Mouse (Mus musculus): ENCODE results near the gene Gtf3c6. TPM values are rescaled to one million over a fixed set of nuclear protein-coding genes. Genes with fewer than 3 reads are reported as not detected.
A peak's percentile ranks its signal among the peaks of the same experiment; 100 is the strongest.

Gene Gtf3c6
- polyA plus RNA-seq, 1 experiment from 2014 or later = 80.3 TPM

GRCm38 (mm10) chr10:40283636-40284035, 25.7 kb upstream of the Gtf3c6 start:
- Histone ChIP-seq H3K27me3 (no peaks in the 10 kb centered on the region), H3K36me3 (peaks cover 16% of the 10 kb centered on the region), H3K4me1 (no peaks in the 10 kb centered on the region), H3K27ac (replicated peaks) (no peak overlapping the region), H3K9me3 (replicated peaks) (no peaks in the 10 kb centered on the region), H3K4me2 (replicated peaks) (no peak overlapping the region), H3K4me3 (replicated peaks) (no peak overlapping the region), H3K9ac (no peak overlapping the region)
- WGBS = 93% methylated on average over 9 of the region's 9 CpGs
- no peak for ATAC-seq (ENCODE audit: insufficient number of reproducible peaks, low FRiP score, low TSS enrichment, low read depth)

GRCm38 (mm10) chr10:40281565-40281964, 23.7 kb upstream of the Gtf3c6 start:
- no peak overlapping the region for H3K4me3 ChIP-seq (replicated peaks)
- H3K4me2 ChIP-seq (replicated peaks) = no peak overlapping the region
- no peak for ATAC-seq (ENCODE audit: insufficient number of reproducible peaks, low FRiP score, low TSS enrichment, low read depth)
- H3K27ac ChIP-seq (replicated peaks) = no peak overlapping the region
- whole genome bisulfite sequencing = 91% methylated on average over 2 of the region's 2 CpGs
- H3K9me3 ChIP-seq (replicated peaks) = no peaks in the 10 kb centered on the region
- H3K36me3 ChIP-seq = peaks cover 11% of the 10 kb centered on the region; the same call in 1 of the 2 replicates
- no peak overlapping the region for H3K9ac ChIP-seq
- H3K4me1 ChIP-seq = no peaks in the 10 kb centered on the region
- no peaks in the 10 kb centered on the region for H3K27me3 ChIP-seq

GRCm38 (mm10) chr10:40278317-40278716, 20.4 kb upstream of the Gtf3c6 start:
- no peak overlapping the region for H3K4me3 ChIP-seq (replicated peaks)
- H3K27me3 ChIP-seq = no peaks in the 10 kb centered on the region
- H3K4me2 ChIP-seq (replicated peaks) = no peak overlapping the region
- no peaks in the 10 kb centered on the region for H3K9me3 ChIP-seq (replicated peaks)
- no peak overlapping the region for H3K9ac ChIP-seq
- 0 out of 2 replicates have a peak, but pooled peaks cover under 1% of the 10 kb centered on the region for H3K36me3 ChIP-seq
- no peak overlapping the region for H3K27ac ChIP-seq (replicated peaks)
- no peaks in the 10 kb centered on the region for H3K4me1 ChIP-seq
- no peak for ATAC-seq (ENCODE audit: insufficient number of reproducible peaks, low FRiP score, low TSS enrichment, low read depth)
- 31% methylated on average over 5 of the region's 5 CpGs for WGBS

- Histone ChIP-seq H3K27me3 (no peaks in the 10 kb centered on the region), H3K9me3 (replicated peaks) (no peaks in the 10 kb centered on the region), H3K4me2 (replicated peaks) (no peak overlapping the region), H3K36me3 (no peaks in the 10 kb centered on the region), H3K4me1 (no peaks in the 10 kb centered on the region), H3K4me3 (replicated peaks) (no peak overlapping the region), H3K27ac (replicated peaks) (no peak overlapping the region), H3K9ac (no peak overlapping the region)
- ATAC-seq (ENCODE audit: insufficient number of reproducible peaks, low FRiP score, low TSS enrichment, low read depth) = no peak
- 40% methylated on average over 7 of the region's 7 CpGs for WGBS
Measured at GRCm38 (mm10) chr10:40275991-40276390, 18.1 kb upstream of the Gtf3c6 start.

GRCm38 (mm10) chr10:40273938-40274337, 16.0 kb upstream of the Gtf3c6 start:
- Histone ChIP-seq H3K9ac (no peak overlapping the region), H3K27me3 (no peaks in the 10 kb centered on the region), H3K9me3 (replicated peaks) (no peaks in the 10 kb centered on the region), H3K4me1 (no peaks in the 10 kb centered on the region), H3K27ac (replicated peaks) (no peak overlapping the region), H3K36me3 (no peaks in the 10 kb centered on the region), H3K4me2 (replicated peaks) (no peak overlapping the region), H3K4me3 (replicated peaks) (no peak overlapping the region)
- WGBS = 73% methylated on average over 5 of the region's 5 CpGs
- ATAC-seq (ENCODE audit: insufficient number of reproducible peaks, low FRiP score, low TSS enrichment, low read depth) = no peak

GRCm38 (mm10) chr10:40271216-40271615, 13.3 kb upstream of the Gtf3c6 start:
- Histone ChIP-seq H3K9me3 (replicated peaks) (no peaks in the 10 kb centered on the region), H3K36me3 (no peaks in the 10 kb centered on the region), H3K9ac (no peak overlapping the region), H3K27me3 (no peaks in the 10 kb centered on the region), H3K4me2 (replicated peaks) (no peak overlapping the region), H3K4me1 (no peaks in the 10 kb centered on the region), H3K27ac (replicated peaks) (no peak overlapping the region), H3K4me3 (replicated peaks) (no peak overlapping the region)
- WGBS = 84% methylated on average over 3 of the region's 3 CpGs
- no peak for ATAC-seq (ENCODE audit: insufficient number of reproducible peaks, low FRiP score, low TSS enrichment, low read depth)

- Histone ChIP-seq H3K4me2 (replicated peaks) (no peak overlapping the region), H3K9me3 (replicated peaks) (no peaks in the 10 kb centered on the region), H3K27me3 (no peaks in the 10 kb centered on the region), H3K27ac (replicated peaks) (no peak overlapping the region), H3K36me3 (no peaks in the 10 kb centered on the region), H3K4me3 (replicated peaks) (no peak overlapping the region), H3K9ac (no peak overlapping the region), H3K4me1 (no peaks in the 10 kb centered on the region)
- whole genome bisulfite sequencing = 80% methylated on average over 3 of the region's 3 CpGs
- ATAC-seq (ENCODE audit: insufficient number of reproducible peaks, low FRiP score, low TSS enrichment, low read depth) = no peak
Measured at GRCm38 (mm10) chr10:40264920-40265319, 7.0 kb upstream of the Gtf3c6 start.

- Histone ChIP-seq H3K4me1 (peaks cover under 1% of the 10 kb centered on the region; the same call in 1 of the 2 replicates), H3K36me3 (no peaks in the 10 kb centered on the region), H3K27me3 (no peaks in the 10 kb centered on the region), H3K4me3 (replicated peaks) (no peak overlapping the region), H3K27ac (replicated peaks) (no peak overlapping the region), H3K4me2 (replicated peaks) (no peak overlapping the region), H3K9ac (no peak overlapping the region), H3K9me3 (replicated peaks) (no peaks in the 10 kb centered on the region)
- 78% methylated on average over 4 of the region's 4 CpGs for WGBS
- no peak for ATAC-seq (ENCODE audit: insufficient number of reproducible peaks, low FRiP score, low TSS enrichment, low read depth)
Measured at GRCm38 (mm10) chr10:40263691-40264090, 5.8 kb upstream of the Gtf3c6 start.

GRCm38 (mm10) chr10:40262200-40262599, 4.3 kb upstream of the Gtf3c6 start:
- Histone ChIP-seq H3K4me3 (replicated peaks) (no peak overlapping the region), H3K27me3 (no peaks in the 10 kb centered on the region), H3K4me1 (peaks cover 3% of the 10 kb centered on the region; the same call in 1 of the 2 replicates), H3K9ac (no peak overlapping the region), H3K9me3 (replicated peaks) (no peaks in the 10 kb centered on the region), H3K4me2 (replicated peaks) (no peak overlapping the region), H3K36me3 (no peaks in the 10 kb centered on the region), H3K27ac (replicated peaks) (no peak overlapping the region)
- whole genome bisulfite sequencing = 78% methylated on average over 6 of the region's 6 CpGs
- ATAC-seq (ENCODE audit: insufficient number of reproducible peaks, low FRiP score, low TSS enrichment, low read depth) = no peak

GRCm38 (mm10) chr10:40260305-40260704, 2.4 kb upstream of the Gtf3c6 start:
- Histone ChIP-seq H3K36me3 (peaks cover 2% of the 10 kb centered on the region; the same call in 1 of the 2 replicates), H3K9ac (no peak overlapping the region), H3K4me3 (replicated peaks) (no peak overlapping the region), H3K27ac (replicated peaks) (no peak overlapping the region), H3K4me2 (replicated peaks) (no peak overlapping the region), H3K9me3 (replicated peaks) (no peaks in the 10 kb centered on the region), H3K4me1 (peaks cover 10% of the 10 kb centered on the region), H3K27me3 (no peaks in the 10 kb centered on the region)
- ATAC-seq (ENCODE audit: insufficient number of reproducible peaks, low FRiP score, low TSS enrichment, low read depth) = no peak
- WGBS = 56% methylated on average over 5 of the region's 5 CpGs

- no peak overlapping the region for H3K4me2 ChIP-seq (replicated peaks)
- no peaks in the 10 kb centered on the region for H3K27me3 ChIP-seq
- peaks cover 10% of the 10 kb centered on the region for H3K4me1 ChIP-seq
- 15% methylated on average over 8 of the region's 8 CpGs for WGBS
- H3K9ac ChIP-seq = no peak overlapping the region
- ATAC-seq (ENCODE audit: insufficient number of reproducible peaks, low FRiP score, low TSS enrichment, low read depth) = no peak
- peaks cover 6% of the 10 kb centered on the region; the same call in 1 of the 2 replicates for H3K36me3 ChIP-seq
- H3K27ac ChIP-seq (replicated peaks) = no peak overlapping the region
- H3K4me3 ChIP-seq (replicated peaks) = no peak overlapping the region
- H3K9me3 ChIP-seq (replicated peaks) = no peaks in the 10 kb centered on the region
Measured at GRCm38 (mm10) chr10:40259542-40259941, 1.6 kb upstream of the Gtf3c6 start.

GRCm38 (mm10) chr10:40258976-40259375, 1.1 kb upstream of the Gtf3c6 start:
- no peak for ATAC-seq (ENCODE audit: insufficient number of reproducible peaks, low FRiP score, low TSS enrichment, low read depth)
- no peaks in the 10 kb centered on the region for H3K9me3 ChIP-seq (replicated peaks)
- H3K4me2 ChIP-seq (replicated peaks) = peak overlapping the region; percentile 82
- no peak overlapping the region for H3K9ac ChIP-seq
- 2% methylated on average over 5 of the region's 5 CpGs for WGBS
- H3K36me3 ChIP-seq = peaks cover 9% of the 10 kb centered on the region
- H3K4me1 ChIP-seq = peaks cover 10% of the 10 kb centered on the region
- H3K27ac ChIP-seq (replicated peaks) = peak overlapping the region; percentile 94
- peak overlapping the region; percentile 80; the same call in 1 of the 2 replicates for H3K4me3 ChIP-seq (replicated peaks)
- H3K27me3 ChIP-seq = no peaks in the 10 kb centered on the region

Measured in embryonic facial prominence, embryonic 15.5 days (tissue).